26 mouse cellular contexts compared by ENCODE assay signal in the genomic region with DNA sequence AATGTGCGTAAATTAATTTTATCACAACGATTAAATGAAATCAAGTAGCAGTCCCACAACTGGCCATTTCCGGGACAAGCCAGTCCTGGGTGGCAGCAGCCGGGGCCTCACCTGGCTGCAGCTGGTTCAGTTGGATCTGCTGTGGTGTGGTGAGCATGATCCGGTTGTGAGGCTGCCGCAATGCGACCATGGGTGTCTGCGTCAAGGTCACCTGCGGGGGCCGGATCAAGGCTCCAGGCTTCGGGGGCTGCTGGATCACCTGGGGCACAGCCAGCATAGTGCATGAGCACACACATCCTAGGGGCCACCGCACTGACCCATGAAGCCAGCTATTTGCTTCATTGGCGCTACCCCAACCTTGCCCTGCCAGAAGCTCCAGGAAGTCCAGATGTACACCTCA. TPM values are rescaled to one million over a fixed set of nuclear protein-coding genes. Genes with fewer than 3 reads are reported as not detected.
A peak's percentile ranks its signal among the peaks of the same experiment; 100 is the strongest.
DNase-seq lines count a peak whose midpoint lies in the region; ATAC-seq and TF ChIP-seq lines count a peak whose summit lies in the region.
"Had no signal": no experiment of that assay in that cellular context is flagged by ENCODE, and none has a peak within 500 bp of the region (broad histone marks: within the 10 kb centered on the region; RNA-seq: fewer than 3 reads in every experiment).

No protein-coding gene starts in this region.

- 0 out of 2 replicates have a peak, but pooled peaks have one; percentile 15 for ATAC-seq in kidney, embryonic 15.5 days (replicated peaks; ENCODE audit: low FRiP score)
- no peak for ATAC-seq in granulocyte monocyte progenitor cell, adult 5-6 weeks (replicated peaks; ENCODE audit: poor library complexity, severe bottlenecking)
- no peak for ATAC-seq in lung, postnatal 0 days
- ATAC-seq: forebrain, embryonic 14.5 days; inflammation-experienced regulatory T-cells, adult 6 months had no signal

- no peaks in the 10 kb centered on the region for H3K27me3 ChIP-seq in kidney, embryonic 15.5 days
- no peaks in the 10 kb centered on the region for H3K27me3 ChIP-seq in lung, postnatal 0 days (replicated peaks; ENCODE audit: insufficient read depth, low read length)
- H3K27me3 ChIP-seq: CH12.LX; heart, embryonic 13.5 days; hindbrain, embryonic 15.5 days; limb, embryonic 12.5 days; lung, embryonic 15.5 days; midbrain, embryonic 12.5 days; neural tube, embryonic 12.5 days had no signal

- H3K9ac ChIP-seq in kidney, embryonic 15.5 days, result no peak overlapping the region
- H3K9ac ChIP-seq in lung, postnatal 0 days (replicated peaks; ENCODE audit: low read depth), result no peak overlapping the region
- H3K9ac ChIP-seq: heart, embryonic 13.5 days; hindbrain, embryonic 15.5 days; limb, embryonic 12.5 days; lung, embryonic 15.5 days; midbrain, embryonic 12.5 days; neural tube, embryonic 12.5 days had no signal

- H3K4me1 ChIP-seq in kidney, embryonic 15.5 days, result peaks cover 7% of the 10 kb centered on the region; the same call in 1 of the 2 replicates
- H3K4me1 ChIP-seq in lung, postnatal 0 days (ENCODE audit: insufficient read depth, low read depth, low read length), result no peaks in the 10 kb centered on the region
- H3K4me1 ChIP-seq: hindbrain, embryonic 15.5 days; lung, embryonic 15.5 days; midbrain, embryonic 12.5 days; neural tube, embryonic 12.5 days had no signal

- TF ChIP-seq CTCF in lung, postnatal 0 days (IDR thresholded peaks at IDR 0.05), result no peak

- WGBS in kidney, embryonic 15.5 days, result 84% methylated on average over 13 of the region's 13 CpGs
- 89% methylated on average over 13 of the region's 13 CpGs for WGBS in lung, postnatal 0 days

- no peak overlapping the region for H3K4me3 ChIP-seq in kidney, embryonic 15.5 days (replicated peaks)
- no peak overlapping the region for H3K4me3 ChIP-seq in lung, postnatal 0 days (ENCODE audit: low read depth, low read length)
- H3K4me3 ChIP-seq: heart, embryonic 13.5 days; hindbrain, embryonic 10.5 days; hindbrain, embryonic 15.5 days; limb, embryonic 12.5 days; lung, embryonic 15.5 days; midbrain, embryonic 12.5 days; myocyte; neural tube, embryonic 12.5 days had no signal

- H3K4me2 ChIP-seq in kidney, embryonic 15.5 days, result no peak overlapping the region
- H3K4me2 ChIP-seq in lung, postnatal 0 days (replicated peaks; ENCODE audit: low read depth, low read length), result no peak overlapping the region
- H3K4me2 ChIP-seq: heart, embryonic 13.5 days; hindbrain, embryonic 15.5 days; limb, embryonic 12.5 days; liver, embryonic 11.5 days; lung, embryonic 15.5 days; midbrain, embryonic 12.5 days; neural tube, embryonic 12.5 days had no signal

- DNase-seq in adrenal gland, postnatal 14 days, result peak; percentile 28
- DNase-seq in adrenal gland, postnatal 10 days, result no peak
- DNase-seq in kidney, adult 18-20 months, result peak; percentile 70
- DNase-seq in kidney, postnatal 25 days, result peak; percentile 48 to 84
- no peak for DNase-seq in right cerebral cortex, adult 18-20 months
- DNase-seq in lung, postnatal 0 days (ENCODE audit: low spot score), result no peak
- DNase-seq: cerebellum, adult 8-10 months; cerebellum, postnatal 25 days; gastrocnemius, postnatal 36 days; heart, postnatal 14 days; layer of hippocampus, adult 9-11 months; lung, postnatal 36 days had no signal

- H3K36me3 ChIP-seq in kidney, embryonic 15.5 days, result peaks cover 83% of the 10 kb centered on the region
- H3K36me3 ChIP-seq in lung, postnatal 0 days (ENCODE audit: insufficient read depth, low read length), result 0 out of 2 replicates have a peak, but pooled peaks cover 8% of the 10 kb centered on the region

- H3K9me3 ChIP-seq in kidney, embryonic 15.5 days (replicated peaks), result no peaks in the 10 kb centered on the region
- no peaks in the 10 kb centered on the region for H3K9me3 ChIP-seq in lung, postnatal 0 days (ENCODE audit: low read length)
- H3K9me3 ChIP-seq: heart, embryonic 13.5 days; hindbrain, embryonic 10.5 days; hindbrain, embryonic 15.5 days; limb, embryonic 12.5 days; lung, embryonic 15.5 days; midbrain, embryonic 12.5 days; neural tube, embryonic 12.5 days had no signal

- TF ChIP-seq EP300 in lung, postnatal 0 days (IDR thresholded peaks at IDR 0.05), result no peak

- peak overlapping the region; percentile 56; the same call in 1 of the 2 replicates for H3K27ac ChIP-seq in kidney, embryonic 15.5 days
- no peak overlapping the region for H3K27ac ChIP-seq in lung, postnatal 0 days (ENCODE audit: low read length)
- H3K27ac ChIP-seq: heart, embryonic 13.5 days; hindbrain, embryonic 10.5 days; hindbrain, embryonic 15.5 days; limb, embryonic 12.5 days; lung, embryonic 15.5 days; midbrain, embryonic 12.5 days; neural tube, embryonic 12.5 days had no signal

RNA-seq across cellular contexts. Expression of a gene that starts 47.3 kb away (rescaled TPM):
- total RNA-seq in adrenal gland, postnatal 14 days (2021), result 20.7 and 21.6 TPM in 2 replicates
- 10 to 100 TPM; 15.8 to 19.1 TPM for total RNA-seq in adrenal gland, postnatal 10 days (2021)
- polyA plus RNA-seq in kidney, embryonic 15.5 days (2015; fragmentation: Nextera tagmentation; extraction: Ambion mirVana), result 3.5 and 3.9 TPM in 2 replicates
- 12.6 and 17.2 TPM in 2 replicates for total RNA-seq in granulocyte monocyte progenitor cell, adult 5-6 weeks (2014; fragmentation: Nextera tagmentation)
- 13.5 and 14.1 TPM in 2 replicates for total RNA-seq in granulocyte monocyte progenitor cell, adult 5-6 weeks (2017)
- polyA plus RNA-seq in lung, postnatal 0 days (2015; fragmentation: Nextera tagmentation; extraction: Ambion mirVana), result 2.8 and 3.5 TPM in 2 replicates

Comparison
In these comparisons a context has a peak if more than half of its experiments do, and no peak if none do; other contexts are left out.
1. DNase-seq: peak in adrenal gland, postnatal 14 days (single experiment), kidney, adult 18-20 months (single experiment) and kidney, postnatal 25 days (2 of 2); none in adrenal gland, postnatal 10 days (single experiment), right cerebral cortex, adult 18-20 months (single experiment) and lung, postnatal 0 days (single experiment).